Mouse (Mus musculus) stomach, embryonic 15.5 days (tissue): ENCODE measurements around the gene Vash1. TPM values are rescaled to one million over a fixed set of nuclear protein-coding genes. Genes with fewer than 3 reads are reported as not detected.

ENCODE experiments used
- ATAC-seq: fragments of 200-750 bp; cut with Nextera tagmentation; 2 replicates; pipeline ENCODE4 v1.8.0; 2017; ENCODE audit warnings: low read depth, moderate number of reproducible peaks, moderate TSS enrichment; ENCODE audit not compliant: insufficient read depth, low FRiP score
- H3K27ac ChIP-seq: fragments of 300-500 bp; sonication (generic); 2 replicates; pipeline ENCODE4 v1.5.1; 2015; ENCODE audit warnings: mild to moderate bottlenecking, inconsistent platforms
- H3K27me3 ChIP-seq: fragments of 300-500 bp; sonication (generic); replicated peaks from 2 replicates; pipeline ENCODE4 v1.6.1; 2015; ENCODE audit warnings: inconsistent platforms
- H3K36me3 ChIP-seq: fragments of 300-500 bp; sonication (generic); 2 replicates; pipeline ENCODE4 v1.6.1; 2015; ENCODE audit warnings: inconsistent platforms
- H3K4me1 ChIP-seq: fragments of 300-500 bp; sonication (generic); 2 replicates; pipeline ENCODE4 v1.6.1; 2015; ENCODE audit warnings: inconsistent platforms
- H3K4me2 ChIP-seq: fragments of 300-500 bp; sonication (generic); 2 replicates; pipeline ENCODE4 v1.6.1; 2015; ENCODE audit warnings: mild to moderate bottlenecking, inconsistent platforms
- H3K4me3 ChIP-seq: fragments of 300-500 bp; sonication (generic); replicated peaks from 2 replicates; pipeline ENCODE4 v1.5.1; 2015; ENCODE audit warnings: inconsistent platforms
- H3K9ac ChIP-seq: fragments of 300-500 bp; sonication (generic); 2 replicates; pipeline ENCODE4 v1.6.1; 2015; ENCODE audit warnings: inconsistent platforms
- H3K9me3 ChIP-seq: fragments of 300-500 bp; sonication (generic); 2 replicates; pipeline ENCODE4 v1.6.1; 2016; ENCODE audit warnings: inconsistent platforms
- WGBS: fragments of 180-500 bp; shearing (Covaris S2); methylation state at CpG from one replicate; pipeline ENCODE4 v1.1.7; 2015; 5-methylcytosine and 5-hydroxymethylcytosine counted together
- polyA plus RNA-seq: library from polyadenylated mRNA; unstranded; fragments of >200 nt; fragmentation: Nextera tagmentation; extraction: Ambion mirVana; gene quantifications from 2 replicates; pipeline ENCODE4 v1.2.1, GENCODE M21; 2015

The Vash1 gene
- polyA plus RNA-seq, 1 experiment from 2014 or later, result 8.7 TPM

GRCm38 (mm10) chr12:86659447-86659968 is 19.0 kb upstream of the Vash1 start:
- 32% methylated on average over 6 of the region's 6 CpGs for WGBS
- H3K4me3 ChIP-seq, result no peak overlapping the region
- no peaks in the 10 kb centered on the region for H3K36me3 ChIP-seq
- no peaks in the 10 kb centered on the region for H3K9me3 ChIP-seq
- no peak overlapping the region for H3K27ac ChIP-seq
- H3K4me1 ChIP-seq, result no peaks in the 10 kb centered on the region
- H3K27me3 ChIP-seq, result no peaks in the 10 kb centered on the region
- H3K4me2 ChIP-seq, result no peak overlapping the region
- no peak overlapping the region for H3K9ac ChIP-seq
- ATAC-seq, result no peak

GRCm38 (mm10) chr12:86660466-86660865 is 18.0 kb upstream of the Vash1 start:
- no peak for ATAC-seq
- H3K4me1 ChIP-seq, result no peaks in the 10 kb centered on the region
- H3K27me3 ChIP-seq, result no peaks in the 10 kb centered on the region
- no peak overlapping the region for H3K9ac ChIP-seq
- H3K9me3 ChIP-seq, result no peaks in the 10 kb centered on the region
- no peak overlapping the region for H3K4me3 ChIP-seq
- WGBS, result 69% methylated on average over 2 of the region's 2 CpGs
- H3K4me2 ChIP-seq, result no peak overlapping the region
- H3K27ac ChIP-seq, result no peak overlapping the region
- no peaks in the 10 kb centered on the region for H3K36me3 ChIP-seq

- no peak for ATAC-seq
- Histone ChIP-seq H3K9ac (no peak overlapping the region), H3K27me3 (no peaks in the 10 kb centered on the region), H3K27ac (no peak overlapping the region), H3K4me1 (no peaks in the 10 kb centered on the region), H3K9me3 (no peaks in the 10 kb centered on the region), H3K4me3 (no peak overlapping the region), H3K4me2 (no peak overlapping the region), H3K36me3 (no peaks in the 10 kb centered on the region)
- WGBS, result 56% methylated on average over 3 of the region's 3 CpGs
Observed at GRCm38 (mm10) chr12:86665656-86666055, 12.8 kb upstream of the Vash1 start.

- H3K9ac ChIP-seq, result no peak overlapping the region
- WGBS, result 90% methylated on average over 2 of the region's 2 CpGs
- no peak overlapping the region for H3K4me3 ChIP-seq
- H3K27me3 ChIP-seq, result no peaks in the 10 kb centered on the region
- no peak for ATAC-seq
- no peak overlapping the region for H3K27ac ChIP-seq
- no peaks in the 10 kb centered on the region for H3K36me3 ChIP-seq
- H3K4me1 ChIP-seq, result no peaks in the 10 kb centered on the region
- no peaks in the 10 kb centered on the region for H3K9me3 ChIP-seq
- no peak overlapping the region for H3K4me2 ChIP-seq
Observed at GRCm38 (mm10) chr12:86668404-86668803, 10.1 kb upstream of the Vash1 start.

GRCm38 (mm10) chr12:86672105-86672504 is 6.4 kb upstream of the Vash1 start:
- Histone ChIP-seq H3K9me3 (no peaks in the 10 kb centered on the region), H3K36me3 (no peaks in the 10 kb centered on the region), H3K4me2 (no peak overlapping the region), H3K4me3 (no peak overlapping the region), H3K4me1 (no peaks in the 10 kb centered on the region), H3K27me3 (peaks cover 4% of the 10 kb centered on the region; the same call in 1 of the 2 replicates), H3K27ac (no peak overlapping the region), H3K9ac (no peak overlapping the region)
- ATAC-seq, result no peak
- 73% methylated on average over 4 of the region's 4 CpGs for WGBS

- no peaks in the 10 kb centered on the region for H3K9me3 ChIP-seq
- H3K9ac ChIP-seq, result no peak overlapping the region
- H3K4me3 ChIP-seq, result no peak overlapping the region
- no peaks in the 10 kb centered on the region for H3K36me3 ChIP-seq
- H3K4me2 ChIP-seq, result no peak overlapping the region
- ATAC-seq, result no peak
- peaks cover 4% of the 10 kb centered on the region; the same call in 1 of the 2 replicates for H3K27me3 ChIP-seq
- 65% methylated on average over 5 of the region's 5 CpGs for WGBS
- no peaks in the 10 kb centered on the region for H3K4me1 ChIP-seq
- no peak overlapping the region for H3K27ac ChIP-seq
Observed at GRCm38 (mm10) chr12:86672507-86672906, 6.0 kb upstream of the Vash1 start.

- ATAC-seq, result 0 out of 2 replicates have a peak, but pooled peaks have one; percentile 8
- H3K27me3 ChIP-seq, result peaks cover 4% of the 10 kb centered on the region; the same call in 1 of the 2 replicates
- H3K4me3 ChIP-seq, result peak overlapping the region; percentile 77
- no peaks in the 10 kb centered on the region for H3K36me3 ChIP-seq
- peaks cover 7% of the 10 kb centered on the region for H3K4me1 ChIP-seq
- peak overlapping the region; percentile 58; the same call in 1 of the 2 replicates for H3K9ac ChIP-seq
- peak overlapping the region; percentile 100 for H3K4me2 ChIP-seq
- H3K27ac ChIP-seq, result peak overlapping the region; percentile 76; the same call in 1 of the 2 replicates
- no peaks in the 10 kb centered on the region for H3K9me3 ChIP-seq
- 1% methylated on average over 9 of the region's 9 CpGs for WGBS
Observed at GRCm38 (mm10) chr12:86679546-86679930, 1.0 kb downstream of the Vash1 start.

GRCm38 (mm10) chr12:86679991-86680491 is 1.5 kb downstream of the Vash1 start:
- H3K36me3 ChIP-seq, result no peaks in the 10 kb centered on the region
- no peak overlapping the region; the same call in 1 of the 2 replicates for H3K9ac ChIP-seq
- ATAC-seq, result no peak
- H3K27me3 ChIP-seq, result peaks cover 4% of the 10 kb centered on the region; the same call in 1 of the 2 replicates
- peaks cover 7% of the 10 kb centered on the region for H3K4me1 ChIP-seq
- H3K9me3 ChIP-seq, result no peaks in the 10 kb centered on the region
- peak overlapping the region; percentile 77 for H3K4me3 ChIP-seq
- 25% methylated on average over 12 of the region's 12 CpGs for WGBS
- no peak overlapping the region for H3K27ac ChIP-seq
- H3K4me2 ChIP-seq, result peak overlapping the region; percentile 100

- Histone ChIP-seq H3K9me3 (no peaks in the 10 kb centered on the region), H3K4me1 (peaks cover 7% of the 10 kb centered on the region), H3K4me2 (peak overlapping the region; percentile 100), H3K27ac (no peak overlapping the region), H3K4me3 (peak overlapping the region; percentile 77), H3K36me3 (no peaks in the 10 kb centered on the region), H3K27me3 (peaks cover 4% of the 10 kb centered on the region; the same call in 1 of the 2 replicates), H3K9ac (no peak overlapping the region; the same call in 1 of the 2 replicates)
- no peak for ATAC-seq
- 23% methylated on average over 11 of the region's 11 CpGs for WGBS
Observed at GRCm38 (mm10) chr12:86680591-86681193, 2.2 kb downstream of the Vash1 start.

GRCm38 (mm10) chr12:86681626-86682025 is 3.1 kb downstream of the Vash1 start:
- Histone ChIP-seq H3K4me2 (no peak overlapping the region), H3K4me3 (no peak overlapping the region), H3K27me3 (peaks cover 3% of the 10 kb centered on the region; the same call in 1 of the 2 replicates), H3K36me3 (no peaks in the 10 kb centered on the region), H3K4me1 (peaks cover 7% of the 10 kb centered on the region), H3K9me3 (no peaks in the 10 kb centered on the region), H3K9ac (no peak overlapping the region), H3K27ac (no peak overlapping the region)
- ATAC-seq, result no peak
- 75% methylated on average over 9 of the region's 9 CpGs for WGBS

- WGBS, result 73% methylated on average over 8 of the region's 8 CpGs
- Histone ChIP-seq H3K4me2 (no peak overlapping the region), H3K27me3 (no peaks in the 10 kb centered on the region), H3K36me3 (no peaks in the 10 kb centered on the region), H3K9ac (no peak overlapping the region), H3K4me1 (peaks cover 7% of the 10 kb centered on the region), H3K9me3 (no peaks in the 10 kb centered on the region), H3K27ac (no peak overlapping the region), H3K4me3 (no peak overlapping the region)
- ATAC-seq, result no peak
Observed at GRCm38 (mm10) chr12:86682178-86682577, 3.7 kb downstream of the Vash1 start.

GRCm38 (mm10) chr12:86683698-86684097 is 5.2 kb downstream of the Vash1 start:
- no peak for ATAC-seq
- no peaks in the 10 kb centered on the region for H3K27me3 ChIP-seq
- WGBS, result 67% methylated on average over 7 of the region's 7 CpGs
- H3K4me2 ChIP-seq, result no peak overlapping the region
- no peaks in the 10 kb centered on the region for H3K36me3 ChIP-seq
- no peaks in the 10 kb centered on the region for H3K9me3 ChIP-seq
- no peak overlapping the region for H3K9ac ChIP-seq
- peaks cover 7% of the 10 kb centered on the region for H3K4me1 ChIP-seq
- no peak overlapping the region for H3K27ac ChIP-seq
- no peak overlapping the region for H3K4me3 ChIP-seq
